Mouse (Mus musculus): ENCODE measurements around the gene Ccdc144b.

Gene Ccdc144b

GRCm38 (mm10) chr3:36053447-36053846 is at the start of gene Ccdc144b:
TSS of gene Ccdc144b (minus strand) at chr3:36053547.
- no peak for DNase-seq

GRCm38 (mm10) chr3:36095371-36095770 is 42.0 kb upstream of the Ccdc144b start:
- DNase-seq: no peak

- no peak for DNase-seq
Observed at GRCm38 (mm10) chr3:36087591-36087990, 34.2 kb upstream of the Ccdc144b start.

GRCm38 (mm10) chr3:36085394-36085793 is 32.0 kb upstream of the Ccdc144b start:
- DNase-seq: no peak

GRCm38 (mm10) chr3:36083381-36083780 is 30.0 kb upstream of the Ccdc144b start:
- no peak for DNase-seq

- no peak for DNase-seq
Observed at GRCm38 (mm10) chr3:36082843-36083242, 29.5 kb upstream of the Ccdc144b start.

GRCm38 (mm10) chr3:36080741-36081140 is 27.4 kb upstream of the Ccdc144b start:
- DNase-seq: no peak

GRCm38 (mm10) chr3:36079886-36080285 is 26.5 kb upstream of the Ccdc144b start:
- DNase-seq: no peak

GRCm38 (mm10) chr3:36077386-36077785 is 24.0 kb upstream of the Ccdc144b start:
- no peak for DNase-seq

- no peak for DNase-seq
Observed at GRCm38 (mm10) chr3:36075466-36075865, 22.1 kb upstream of the Ccdc144b start.

- no peak for DNase-seq
Observed at GRCm38 (mm10) chr3:36074231-36074630, 20.9 kb upstream of the Ccdc144b start.

GRCm38 (mm10) chr3:36071047-36071446 is 17.7 kb upstream of the Ccdc144b start:
- DNase-seq: no peak

GRCm38 (mm10) chr3:36070436-36070835 is 17.1 kb upstream of the Ccdc144b start:
- DNase-seq: no peak

GRCm38 (mm10) chr3:36067731-36068130 is 14.4 kb upstream of the Ccdc144b start:
- DNase-seq: no peak

GRCm38 (mm10) chr3:36065843-36066651 is 12.7 kb upstream of the Ccdc144b start, which contains the start of gene Acad9:
TSS of gene Acad9 (plus strand) at chr3:36065979.
- peak; percentile 91 for DNase-seq

- DNase-seq: no peak
Observed at GRCm38 (mm10) chr3:36065166-36065565, 11.8 kb upstream of the Ccdc144b start.

GRCm38 (mm10) chr3:36064592-36065061 is 11.3 kb upstream of the Ccdc144b start:
- no peak for DNase-seq

- peak; percentile 24 for DNase-seq
Observed at GRCm38 (mm10) chr3:36060096-36060850, 6.9 kb upstream of the Ccdc144b start.

- DNase-seq: no peak
Observed at GRCm38 (mm10) chr3:36049106-36049505, 4.2 kb downstream of the Ccdc144b start.

GRCm38 (mm10) chr3:36045086-36045485 is 8.3 kb downstream of the Ccdc144b start:
- DNase-seq: no peak

GRCm38 (mm10) chr3:36044520-36044919 is 8.8 kb downstream of the Ccdc144b start:
- no peak for DNase-seq

- DNase-seq: no peak
Observed at GRCm38 (mm10) chr3:36031740-36032510, 21.4 kb downstream of the Ccdc144b start.

- DNase-seq: no peak
Observed at GRCm38 (mm10) chr3:36029993-36030392, 23.4 kb downstream of the Ccdc144b start.

Measured in cerebellum, adult 8-10 months (tissue).